Mouse (Mus musculus): ENCODE data around the gene Krtap6-5. TPM values are rescaled to one million over a fixed set of nuclear protein-coding genes. Genes with fewer than 3 reads are reported as not detected.
"Not testable (repeated sequence)": the region's sequence is repeated elsewhere in the genome, so short reads cannot be mapped to it uniquely, and the experiment has no call there.

Krtap6-5 gene
- not detected in 2 replicates for polyA plus RNA-seq (2014; fragmentation: Nextera tagmentation; extraction: Ambion mirVana)

- Histone ChIP-seq H3K36me3 (replicated peaks; ENCODE audit: control insufficient read depth, insufficient read depth) (no peaks in the 10 kb centered on the region), H3K4me2 (replicated peaks) (no peak within 1 kb of the TSS), H3K9me3 (ENCODE audit: control insufficient read depth, low read length) (no peaks in the 10 kb centered on the region), H3K9ac (no peak within 1 kb of the TSS), H3K4me3 (replicated peaks; ENCODE audit: low read length) (no peak within 1 kb of the TSS), H3K27ac (no peak within 1 kb of the TSS), H3K4me1 (replicated peaks; ENCODE audit: control insufficient read depth, insufficient read depth, low read length) (no peaks in the 10 kb centered on the region), H3K27me3 (ENCODE audit: control insufficient read depth, insufficient read depth, low read length) (no peaks in the 10 kb centered on the region)
- ATAC-seq (ENCODE audit: low FRiP score) (no peak), DNase-seq (ENCODE audit: low spot score) (no peak)
- 91% methylated on average over 3 of the region's 3 CpGs for WGBS
Measured at GRCm38 (mm10) chr16:89047783-89048182, at the start of gene Krtap6-5. Gene Krtap6-5, minus strand, starts transcription at chr16:89047883.

- not testable (repeated sequence) for H3K4me1 ChIP-seq (replicated peaks; ENCODE audit: control insufficient read depth, insufficient read depth, low read length); DNase-seq (ENCODE audit: low spot score); H3K27ac ChIP-seq; H3K36me3 ChIP-seq (replicated peaks; ENCODE audit: control insufficient read depth, insufficient read depth); H3K27me3 ChIP-seq (ENCODE audit: control insufficient read depth, insufficient read depth, low read length); H3K4me3 ChIP-seq (replicated peaks; ENCODE audit: low read length); H3K4me2 ChIP-seq (replicated peaks); H3K9ac ChIP-seq; H3K9me3 ChIP-seq (ENCODE audit: control insufficient read depth, low read length); ATAC-seq (ENCODE audit: low FRiP score)
- WGBS: 80% methylated on average over 2 of the region's 2 CpGs
Measured at GRCm38 (mm10) chr16:89071041-89071440, 23.4 kb upstream of the Krtap6-5 start.

- H3K4me2 ChIP-seq (replicated peaks); H3K9ac ChIP-seq; ATAC-seq (ENCODE audit: low FRiP score); H3K9me3 ChIP-seq (ENCODE audit: control insufficient read depth, low read length); DNase-seq (ENCODE audit: low spot score); H3K36me3 ChIP-seq (replicated peaks; ENCODE audit: control insufficient read depth, insufficient read depth); H3K27ac ChIP-seq; H3K4me1 ChIP-seq (replicated peaks; ENCODE audit: control insufficient read depth, insufficient read depth, low read length); H3K4me3 ChIP-seq (replicated peaks; ENCODE audit: low read length); H3K27me3 ChIP-seq (ENCODE audit: control insufficient read depth, insufficient read depth, low read length): not testable (repeated sequence)
- WGBS: no CpG with 5 or more reads among the region's 2 CpGs
Measured at GRCm38 (mm10) chr16:89063902-89064301, 16.2 kb upstream of the Krtap6-5 start, which contains the start of gene 1110025L11Rik. Gene 1110025L11Rik, minus strand, starts transcription at chr16:89064002.

GRCm38 (mm10) chr16:89041372-89041771, 6.3 kb downstream of the Krtap6-5 start, which contains the start of gene Gm10228:
Gene Gm10228, minus strand, starts transcription at chr16:89041472.
- not testable (repeated sequence) for H3K4me1 ChIP-seq (replicated peaks; ENCODE audit: control insufficient read depth, insufficient read depth, low read length); DNase-seq (ENCODE audit: low spot score); H3K9ac ChIP-seq; ATAC-seq (ENCODE audit: low FRiP score); H3K4me3 ChIP-seq (replicated peaks; ENCODE audit: low read length); H3K4me2 ChIP-seq (replicated peaks); H3K27ac ChIP-seq; H3K9me3 ChIP-seq (ENCODE audit: control insufficient read depth, low read length); H3K36me3 ChIP-seq (replicated peaks; ENCODE audit: control insufficient read depth, insufficient read depth); H3K27me3 ChIP-seq (ENCODE audit: control insufficient read depth, insufficient read depth, low read length)
- WGBS: 91% methylated on average over 2 of the region's 4 CpGs

GRCm38 (mm10) chr16:89031399-89031798, 16.3 kb downstream of the Krtap6-5 start, which contains the start of gene Krtap6-1:
Gene Krtap6-1, plus strand, starts transcription at chr16:89031699.
- DNase-seq (ENCODE audit: low spot score); H3K4me2 ChIP-seq (replicated peaks); H3K9me3 ChIP-seq (ENCODE audit: control insufficient read depth, low read length); H3K27me3 ChIP-seq (ENCODE audit: control insufficient read depth, insufficient read depth, low read length); H3K36me3 ChIP-seq (replicated peaks; ENCODE audit: control insufficient read depth, insufficient read depth); H3K4me3 ChIP-seq (replicated peaks; ENCODE audit: low read length); ATAC-seq (ENCODE audit: low FRiP score); H3K4me1 ChIP-seq (replicated peaks; ENCODE audit: control insufficient read depth, insufficient read depth, low read length); H3K27ac ChIP-seq; H3K9ac ChIP-seq: not testable (repeated sequence)
- WGBS: 94% methylated on average over 3 of the region's 3 CpGs

- WGBS: 98% methylated on average over 1 of the region's 3 CpGs
- not testable (repeated sequence) for H3K27ac ChIP-seq
Measured at GRCm38 (mm10) chr16:89014984-89015383, 32.7 kb downstream of the Krtap6-5 start, which contains the start of gene Gm10229. Gene Gm10229, plus strand, starts transcription at chr16:89015284.

GRCm38 (mm10) chr16:89013973-89014372, 33.7 kb downstream of the Krtap6-5 start:
- 99% methylated on average over 3 of the region's 3 CpGs for WGBS

More at GRCm38 (mm10) chr16:89014984-89015383, 32.7 kb downstream of the Krtap6-5 start, which contains the start of gene Gm10229:
- H3K4me2 ChIP-seq (replicated peaks); H3K4me1 ChIP-seq (replicated peaks; ENCODE audit: control insufficient read depth, insufficient read depth, low read length); H3K4me3 ChIP-seq (replicated peaks; ENCODE audit: low read length); H3K36me3 ChIP-seq (replicated peaks; ENCODE audit: control insufficient read depth, insufficient read depth); H3K9me3 ChIP-seq (ENCODE audit: control insufficient read depth, low read length); H3K9ac ChIP-seq; DNase-seq (ENCODE audit: low spot score); ATAC-seq (ENCODE audit: low FRiP score); H3K27me3 ChIP-seq (ENCODE audit: control insufficient read depth, insufficient read depth, low read length): not testable (repeated sequence)

GRCm38 (mm10) chr16:89010659-89011058, 37.0 kb downstream of the Krtap6-5 start, which contains the start of gene Krtap22-2:
Gene Krtap22-2, minus strand, starts transcription at chr16:89010759.
- H3K27ac ChIP-seq: no peak within 1 kb of the TSS

More at GRCm38 (mm10) chr16:89013973-89014372, 33.7 kb downstream of the Krtap6-5 start:
- H3K4me3 ChIP-seq (replicated peaks; ENCODE audit: low read length): no peak overlapping the region
- DNase-seq (ENCODE audit: low spot score) (no peak), ATAC-seq (ENCODE audit: low FRiP score) (no peak)
- no peak overlapping the region for H3K4me2 ChIP-seq (replicated peaks)
- no peaks in the 10 kb centered on the region for H3K36me3 ChIP-seq (replicated peaks; ENCODE audit: control insufficient read depth, insufficient read depth)
- no peaks in the 10 kb centered on the region for H3K27me3 ChIP-seq (ENCODE audit: control insufficient read depth, insufficient read depth, low read length)
- H3K4me1 ChIP-seq (replicated peaks; ENCODE audit: control insufficient read depth, insufficient read depth, low read length): no peaks in the 10 kb centered on the region
- no peaks in the 10 kb centered on the region for H3K9me3 ChIP-seq (ENCODE audit: control insufficient read depth, low read length)
- no peak overlapping the region for H3K27ac ChIP-seq
- no peak overlapping the region for H3K9ac ChIP-seq

More at GRCm38 (mm10) chr16:89010659-89011058, 37.0 kb downstream of the Krtap6-5 start, which contains the start of gene Krtap22-2:
- H3K4me3 ChIP-seq (replicated peaks; ENCODE audit: low read length): no peak within 1 kb of the TSS
- 81% methylated on average over 5 of the region's 5 CpGs for WGBS
- no peak for DNase-seq (ENCODE audit: low spot score)
- no peak within 1 kb of the TSS for H3K9ac ChIP-seq
- no peaks in the 10 kb centered on the region for H3K27me3 ChIP-seq (ENCODE audit: control insufficient read depth, insufficient read depth, low read length)
- ATAC-seq (ENCODE audit: low FRiP score): no peak
- H3K36me3 ChIP-seq (replicated peaks; ENCODE audit: control insufficient read depth, insufficient read depth): no peaks in the 10 kb centered on the region
- no peaks in the 10 kb centered on the region for H3K4me1 ChIP-seq (replicated peaks; ENCODE audit: control insufficient read depth, insufficient read depth, low read length)
- no peak within 1 kb of the TSS for H3K4me2 ChIP-seq (replicated peaks)
- no peaks in the 10 kb centered on the region for H3K9me3 ChIP-seq (ENCODE audit: control insufficient read depth, low read length)
